Mouse (Mus musculus): ENCODE data around the gene Ccdc163.

GRCm38 (mm10) chr4:116738972-116739751 is 30.9 kb downstream of the Ccdc163 start:
- TF ChIP-seq CTCF (IDR thresholded peaks at IDR 0.05; ENCODE audit: low read depth) (no peak), EP300 (IDR thresholded peaks at IDR 0.05; ENCODE audit: low read depth) (no peak)

Data from heart, postnatal 0 days (tissue).